Mouse (Mus musculus) lung, postnatal 10 days (tissue): Measurements from ENCODE around the gene Defb45.

Experiments
- DNase-seq: peaks from one replicate; pipeline ENCODE4 v3.0.0; 2021

Gene Defb45

DNA sequence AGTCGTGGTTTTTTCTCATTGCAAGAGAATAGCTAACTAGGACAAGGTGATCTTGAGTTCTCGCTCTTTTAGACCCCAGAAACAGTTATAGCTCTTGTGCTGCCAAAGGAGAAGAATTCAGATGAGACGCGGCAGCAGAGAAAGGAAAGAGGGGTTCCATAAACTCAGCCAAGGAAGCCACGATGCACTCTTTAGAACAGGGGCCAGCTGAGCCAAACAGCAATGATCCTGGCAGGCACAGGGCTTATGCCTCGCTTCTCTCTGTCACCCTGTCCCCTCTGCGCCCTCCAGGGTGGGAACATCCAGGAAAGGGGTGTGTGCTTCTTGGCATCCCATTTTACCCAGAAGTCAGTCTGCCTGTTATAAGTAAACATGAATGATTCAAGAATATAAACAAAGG lies at the start of gene Defb45:
Gene Defb45 (minus strand): TSS at position 101 of the 400 bp plus-strand sequence.
- DNase-seq = no peak

DNA sequence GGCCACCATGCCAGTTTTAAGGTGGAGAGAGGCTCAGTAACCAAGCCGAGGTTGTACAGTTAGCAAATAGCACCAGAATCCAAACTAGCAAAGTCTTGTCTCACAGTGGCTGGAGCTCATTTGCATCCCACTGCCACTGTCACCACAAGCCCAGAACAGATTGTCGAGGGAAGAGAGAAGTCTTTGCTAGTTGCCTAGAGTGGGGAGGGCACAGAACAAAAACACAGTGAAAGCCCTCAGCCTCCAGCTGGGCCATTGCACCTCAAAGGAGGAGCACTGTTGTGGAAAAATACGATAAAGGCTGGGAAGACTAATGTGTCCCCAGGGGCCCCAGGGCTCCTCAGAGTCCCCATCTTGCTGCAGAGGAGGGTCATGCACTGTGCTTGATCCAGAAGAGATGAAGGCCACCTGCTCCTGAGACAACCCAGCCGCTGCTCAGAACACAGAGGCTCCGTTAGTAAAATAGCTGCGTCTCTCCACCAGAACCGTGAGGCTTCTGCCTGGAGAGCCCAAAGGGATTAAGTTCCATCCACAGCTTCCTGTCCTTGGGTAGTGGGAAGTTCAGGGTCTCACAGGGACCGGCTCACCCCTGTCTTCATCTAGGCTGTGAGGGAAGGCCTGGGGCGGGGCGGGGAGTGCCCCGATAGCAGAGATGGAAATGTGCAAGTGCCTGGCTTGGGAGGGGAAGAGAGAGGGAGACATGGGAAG lies 40.4 kb upstream of the Defb45 start:
- DNase-seq = peak; percentile 66

DNA sequence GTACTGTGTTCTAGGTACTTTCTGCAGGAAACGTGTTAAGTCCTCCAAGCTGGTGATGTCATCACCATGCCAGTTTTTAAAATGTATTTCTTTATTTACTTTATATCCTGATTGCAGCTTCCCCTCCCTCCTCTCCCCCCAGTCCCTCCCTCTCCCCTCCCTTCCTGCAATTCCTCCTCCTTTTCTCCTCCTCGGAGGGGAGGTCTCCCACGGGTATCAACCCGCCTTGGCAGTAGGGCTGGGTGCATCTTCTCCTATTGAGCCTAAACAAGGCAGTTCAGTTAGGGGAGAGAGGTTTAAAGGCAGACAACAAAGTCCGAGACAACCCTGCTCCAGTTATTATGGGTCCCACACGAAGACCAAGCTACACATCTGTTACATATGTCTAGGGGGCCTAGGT lies 39.7 kb upstream of the Defb45 start:
- DNase-seq = peak; percentile 52

DNA sequence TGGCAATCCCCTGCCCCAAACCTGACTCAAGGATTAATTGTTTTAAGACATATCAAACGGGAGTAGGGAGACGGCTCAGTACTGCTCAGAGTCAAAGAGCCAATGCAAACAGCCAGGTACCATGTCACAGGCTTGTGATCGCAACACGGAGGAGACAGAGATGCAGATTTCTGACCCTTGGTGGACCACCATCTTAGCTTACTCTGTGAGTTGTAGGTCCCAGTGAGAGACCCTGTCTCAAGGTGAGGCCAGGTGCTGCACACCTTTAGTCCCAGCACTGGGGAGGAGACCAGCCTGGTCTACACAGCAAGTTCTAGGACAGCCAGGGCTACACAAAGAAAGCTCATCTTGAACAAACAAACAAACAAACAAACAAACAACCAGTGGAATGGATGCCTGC lies 38.2 kb upstream of the Defb45 start:
- no peak for DNase-seq

DNA sequence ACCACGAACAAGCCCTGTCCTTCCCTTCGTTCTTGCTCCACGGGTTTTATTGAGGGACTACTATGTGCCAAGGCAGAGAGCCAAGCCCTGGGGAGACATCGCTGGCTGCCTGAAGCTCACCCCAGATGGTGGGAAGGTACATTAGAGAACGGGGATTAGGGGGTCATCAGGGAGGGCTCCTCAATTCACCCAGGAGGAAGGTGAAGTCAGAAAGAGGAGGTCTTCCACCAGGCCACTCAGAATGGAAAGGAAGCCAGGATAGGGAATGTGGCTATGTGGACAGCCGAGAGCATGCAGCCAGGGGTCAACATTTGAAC lies 37.8 kb upstream of the Defb45 start:
- no peak for DNase-seq

DNA sequence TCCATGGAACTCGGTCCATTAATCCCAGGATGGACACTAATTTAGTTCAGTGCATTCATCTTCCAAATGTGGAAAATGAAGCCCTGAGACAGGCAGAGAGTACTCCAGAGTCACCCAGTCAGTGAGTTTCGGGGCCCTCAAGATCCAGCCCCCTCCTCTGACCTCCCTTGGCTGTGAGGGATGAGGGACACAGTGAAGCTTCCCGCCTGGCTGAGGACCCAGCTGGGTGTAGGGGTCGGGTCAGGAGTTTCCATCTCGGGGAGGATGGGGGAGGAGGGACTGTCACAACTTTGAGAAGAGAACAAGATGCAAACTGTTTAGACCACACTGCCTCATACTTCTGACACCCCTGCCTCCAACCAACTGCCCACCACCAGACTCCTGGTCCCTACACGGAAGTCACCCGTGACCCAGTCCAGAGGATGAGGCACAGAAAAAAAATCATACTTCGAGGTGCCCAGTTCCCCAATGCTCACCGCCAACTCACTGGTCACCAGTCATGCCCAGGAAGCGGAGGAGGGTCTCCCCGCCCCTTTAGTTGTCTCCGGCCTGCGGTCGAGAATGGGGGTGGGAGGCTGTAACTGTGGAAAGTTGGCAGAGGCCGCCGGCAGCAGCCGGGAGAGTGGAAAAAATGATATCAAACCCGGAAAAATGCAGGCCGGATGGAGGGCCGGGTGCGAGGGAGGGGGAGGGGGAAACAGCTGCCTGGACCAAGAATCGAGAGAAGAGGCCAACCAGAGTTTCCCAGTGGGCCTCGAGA lies 37.2 kb upstream of the Defb45 start:
- DNase-seq = peak; percentile 94

DNA sequence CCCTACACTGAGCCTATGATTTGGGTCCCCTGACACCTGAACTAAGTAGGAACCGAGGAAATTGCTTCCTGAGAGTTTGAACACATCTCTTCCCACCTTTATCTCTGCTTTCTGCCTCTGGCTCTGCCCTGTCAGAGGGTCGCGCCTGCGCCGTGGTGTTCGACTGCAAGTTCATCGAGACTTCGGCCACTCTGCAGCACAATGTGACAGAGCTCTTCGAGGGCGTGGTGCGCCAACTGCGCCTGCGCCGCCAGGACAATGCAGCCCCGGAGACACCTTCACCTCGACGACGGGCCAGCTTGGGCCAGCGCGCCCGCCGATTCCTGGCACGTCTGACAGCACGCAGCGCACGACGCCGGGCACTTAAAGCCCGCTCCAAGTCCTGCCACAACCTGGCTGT lies 35.1 kb upstream of the Defb45 start:
- no peak for DNase-seq

DNA sequence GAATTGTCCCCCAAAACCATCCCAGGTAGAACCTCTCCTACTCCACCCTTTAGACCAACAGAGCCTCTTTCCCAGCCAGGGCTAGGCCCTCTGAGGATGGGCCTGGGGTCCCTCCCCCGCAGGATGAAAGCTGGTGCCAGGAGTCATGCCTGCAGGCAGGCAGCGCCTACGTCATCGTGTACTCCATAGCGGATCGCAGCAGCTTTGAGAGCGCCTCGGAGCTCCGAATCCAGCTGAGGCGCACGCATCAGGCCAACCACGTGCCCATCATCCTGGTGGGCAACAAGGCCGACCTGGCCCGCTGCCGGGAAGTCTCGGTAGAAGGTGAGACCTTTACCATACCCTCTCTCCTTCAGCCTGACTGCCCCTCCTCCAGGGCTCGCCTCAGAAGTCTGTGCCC lies 34.1 kb upstream of the Defb45 start:
- peak; percentile 53 for DNase-seq

DNA sequence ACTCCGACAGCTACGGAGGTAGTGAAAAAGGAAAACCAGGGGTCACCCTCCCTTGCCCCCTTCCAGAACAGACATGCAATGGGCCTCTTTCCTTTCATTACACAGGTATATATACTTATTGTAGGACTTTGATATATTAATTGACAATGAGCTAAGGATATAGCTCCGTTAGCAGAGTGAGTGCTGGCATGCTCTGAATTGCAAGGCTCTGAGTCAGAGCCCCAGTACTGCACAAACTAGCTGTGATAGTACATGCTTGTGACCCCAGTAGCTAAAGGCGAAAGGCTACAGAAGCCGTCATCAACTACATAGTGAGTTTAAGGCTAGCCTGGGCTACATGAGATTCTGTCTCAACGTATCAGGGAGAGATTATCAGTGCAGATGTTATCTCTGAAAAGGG lies 30.7 kb upstream of the Defb45 start:
- DNase-seq = no peak

DNA sequence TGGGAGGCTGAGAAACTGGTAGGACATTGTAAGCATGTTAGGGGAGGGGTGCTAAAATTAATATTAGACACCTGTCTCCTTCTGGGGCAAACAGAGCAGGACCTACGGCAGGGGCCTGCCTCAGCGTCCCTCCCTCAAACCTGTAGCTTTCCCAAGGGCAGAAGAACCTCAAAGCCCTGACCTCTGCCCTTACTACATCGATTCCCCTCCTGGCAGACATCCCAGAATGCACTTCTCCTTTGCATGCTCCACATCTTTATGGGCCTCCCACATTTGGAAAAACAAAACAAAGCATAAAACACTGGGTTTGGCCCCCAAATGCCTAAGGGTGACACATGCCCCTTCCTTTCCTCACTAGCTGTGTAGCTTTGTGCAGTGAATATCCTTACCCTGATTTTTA lies 30.0 kb upstream of the Defb45 start:
- DNase-seq = no peak

DNA sequence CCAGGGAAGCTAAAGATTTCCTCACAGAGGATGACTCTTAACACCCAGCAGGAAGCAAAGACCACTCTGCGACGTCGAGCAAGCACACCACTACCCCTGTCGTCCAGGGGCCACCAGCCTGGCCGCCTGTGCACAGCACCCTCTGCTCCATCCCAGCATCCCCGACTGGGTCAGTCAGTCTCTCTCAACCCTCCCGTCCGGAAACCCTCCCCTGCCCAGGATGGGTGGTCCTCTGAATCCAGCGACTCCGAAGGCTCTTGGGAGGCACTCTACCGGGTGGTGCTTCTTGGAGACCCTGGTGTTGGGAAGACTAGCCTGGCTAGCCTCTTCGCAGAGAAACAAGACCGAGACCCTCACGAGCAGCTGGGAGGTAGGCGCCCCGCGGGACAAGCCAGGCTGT lies 28.9 kb upstream of the Defb45 start:
- peak; percentile 55 for DNase-seq

DNA sequence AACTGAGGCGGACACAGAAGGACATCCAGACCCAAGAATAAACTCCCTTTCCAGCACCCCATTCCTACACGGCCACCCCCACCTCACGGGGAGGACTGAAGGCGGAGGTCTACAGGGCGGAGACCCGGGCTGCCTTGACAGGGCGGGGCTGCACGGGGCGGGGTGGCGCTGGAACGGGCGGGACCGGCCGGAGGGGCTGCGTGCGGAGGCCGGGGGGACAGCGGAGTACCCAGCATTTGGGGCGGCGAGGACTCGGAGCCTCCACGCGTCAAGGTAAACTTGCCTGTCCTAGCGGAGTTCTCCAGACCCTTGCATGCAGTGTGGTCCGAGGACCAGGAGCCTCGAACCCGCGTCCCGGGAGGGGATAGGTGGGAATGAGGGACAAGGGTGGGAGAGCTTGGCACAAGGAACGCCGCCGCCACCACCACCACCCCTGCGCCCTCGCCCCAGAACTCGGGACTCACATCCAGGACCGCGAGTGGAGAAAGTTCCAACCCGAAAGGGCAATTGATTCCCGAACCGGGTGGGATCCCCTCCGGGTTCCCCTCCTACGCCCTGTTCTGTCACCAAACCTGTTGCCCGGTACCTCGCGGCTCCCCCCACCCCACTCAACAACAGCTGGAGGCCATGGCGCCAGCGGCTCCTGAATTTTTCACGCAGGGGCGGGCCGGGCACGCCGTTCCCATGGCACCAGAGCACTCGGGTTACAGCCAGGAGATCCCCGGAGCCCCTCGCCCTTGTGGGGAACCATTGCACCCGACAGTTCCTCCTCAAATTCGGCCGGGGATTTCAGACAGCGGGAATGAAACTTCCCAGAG lies 27.8 kb upstream of the Defb45 start, which contains the start of gene Rem1:
Gene Rem1 (plus strand): TSS at position 178 of the 818 bp plus-strand sequence.
- peak; percentile 78 for DNase-seq

DNA sequence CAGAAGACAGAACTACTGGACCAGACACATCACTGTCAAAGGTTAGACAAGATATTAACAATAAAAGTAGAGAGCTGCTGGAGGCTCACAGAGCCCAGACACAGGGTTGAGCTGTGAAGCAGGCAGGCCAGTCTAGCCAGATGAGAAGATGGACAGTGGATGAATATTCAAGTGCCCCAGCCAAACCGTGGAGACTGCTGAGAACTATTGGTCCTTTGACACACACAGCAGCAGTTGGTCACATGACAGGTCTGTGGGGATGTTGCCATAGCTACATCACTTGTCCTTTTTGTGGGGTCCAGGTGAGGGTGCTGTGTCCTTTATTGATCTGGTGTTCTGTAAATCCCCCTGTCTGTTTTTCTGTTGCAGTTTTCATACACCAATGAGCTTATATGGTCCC lies 26.1 kb upstream of the Defb45 start:
- DNase-seq = no peak

DNA sequence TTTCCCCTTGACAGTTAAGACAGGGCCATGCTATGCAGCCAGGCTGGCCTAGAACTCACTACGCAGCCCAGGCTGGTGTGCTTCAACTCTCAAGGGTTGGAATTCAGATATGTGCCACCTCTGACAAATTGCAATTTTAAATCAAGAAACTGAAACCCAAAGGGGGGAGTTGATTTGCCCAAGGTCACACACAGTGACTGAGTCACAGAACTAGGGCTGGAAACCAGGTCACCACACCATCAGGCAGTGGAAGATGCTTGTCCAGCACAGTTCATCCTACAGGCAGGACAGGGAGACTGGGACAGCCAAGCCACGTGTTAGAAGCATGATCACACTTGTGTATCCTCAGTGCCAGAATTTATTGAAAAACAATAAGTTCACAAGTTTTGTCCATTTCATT lies 25.4 kb upstream of the Defb45 start:
- DNase-seq = no peak

DNA sequence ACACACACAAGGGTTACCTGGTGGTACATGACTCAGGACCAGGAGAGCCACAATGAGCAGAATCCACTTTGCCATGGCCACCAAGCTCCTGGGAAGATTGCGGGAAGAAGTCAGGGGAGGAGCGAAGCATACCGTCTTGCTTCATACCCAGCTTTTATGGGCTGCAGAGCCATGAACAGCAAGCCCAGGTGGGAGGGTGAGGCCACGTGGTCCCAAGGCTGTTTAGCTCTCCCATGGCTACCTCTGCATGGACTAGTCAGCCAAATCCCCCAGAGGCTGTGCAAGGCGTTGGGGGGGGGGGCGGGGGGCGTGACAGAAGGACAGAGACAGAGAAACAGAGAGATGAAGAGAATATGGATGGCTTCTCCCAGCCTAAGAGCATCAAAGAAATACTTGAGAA lies 23.8 kb upstream of the Defb45 start, which contains the start of gene Defb25:
Gene Defb25 (minus strand): TSS at position 101 of the 400 bp plus-strand sequence.
- DNase-seq = no peak

DNA sequence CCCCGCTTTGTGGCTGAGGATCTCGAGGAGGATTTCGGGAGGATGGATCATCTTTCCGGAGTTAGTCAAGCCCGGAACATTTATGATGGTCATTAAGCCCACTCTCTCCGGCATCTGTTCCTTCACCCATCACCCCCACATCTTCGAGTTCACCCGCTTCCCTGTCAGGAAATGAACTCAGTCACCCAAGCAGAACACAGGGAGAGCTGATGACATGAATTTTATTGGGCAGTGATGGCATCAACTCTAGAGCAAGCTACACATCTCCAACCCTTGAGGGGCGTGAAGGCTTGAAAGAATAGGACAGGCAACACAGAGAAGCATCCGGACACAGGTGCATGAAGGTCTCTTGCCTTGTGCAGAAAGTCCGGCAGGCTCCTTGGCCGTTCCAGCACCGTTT lies 23.0 kb upstream of the Defb45 start:
- no peak for DNase-seq

DNA sequence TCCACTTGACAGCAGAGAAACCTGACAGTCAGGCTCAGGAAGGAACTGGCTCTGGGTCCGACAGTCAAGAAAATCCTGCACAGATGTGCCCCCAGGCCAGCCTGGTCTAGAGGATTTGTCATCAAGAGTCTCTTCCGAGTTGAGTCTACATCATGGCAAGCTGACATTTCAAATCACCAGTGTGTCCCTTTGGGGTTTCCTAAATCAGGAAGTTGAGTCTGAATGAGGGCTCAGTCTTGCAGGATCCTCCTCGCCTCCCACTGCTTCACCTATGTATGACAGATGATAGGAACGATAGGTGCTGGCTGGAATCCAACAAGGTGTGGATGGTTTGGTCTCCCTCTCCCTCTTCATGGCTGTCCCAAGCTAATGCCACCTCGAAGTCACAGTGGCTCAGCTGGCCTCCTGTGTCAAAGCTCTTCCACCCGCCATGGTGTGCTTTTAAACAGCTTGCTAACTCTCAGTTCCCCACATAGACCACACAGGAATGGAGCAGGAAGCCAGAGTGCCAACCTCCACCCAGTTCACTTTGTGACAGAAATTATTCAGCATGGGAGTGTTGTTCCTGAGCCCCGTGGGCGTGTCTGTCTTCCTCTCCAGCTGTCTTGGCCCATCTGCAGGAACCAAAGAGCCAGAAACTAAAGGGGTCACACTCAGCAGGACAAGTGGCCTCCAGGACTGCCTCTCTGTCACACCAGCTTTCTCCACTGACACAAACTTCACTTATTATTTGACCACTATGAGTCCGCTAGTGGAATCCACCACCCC lies 21.4 kb upstream of the Defb45 start:
- peak; percentile 64 for DNase-seq

DNA sequence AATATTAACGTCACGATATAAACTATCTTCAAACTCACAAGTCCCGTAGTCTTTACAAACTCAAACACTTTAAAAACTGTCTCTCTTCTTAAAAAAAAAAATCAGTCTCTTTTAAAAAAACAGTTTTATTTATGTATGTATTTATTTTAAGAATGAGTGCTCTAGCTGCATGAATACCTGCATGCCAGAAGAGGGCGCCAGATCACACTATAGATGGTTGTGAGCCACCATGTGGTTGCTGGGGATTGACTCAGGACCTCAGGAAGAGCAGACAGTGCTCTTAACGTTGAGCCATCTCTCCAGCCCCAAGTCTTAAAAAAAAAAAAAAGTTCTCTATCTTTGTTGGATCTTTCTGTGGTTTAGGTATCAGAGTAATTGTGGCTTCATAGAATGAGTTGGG lies 18.2 kb upstream of the Defb45 start:
- DNase-seq = no peak

DNA sequence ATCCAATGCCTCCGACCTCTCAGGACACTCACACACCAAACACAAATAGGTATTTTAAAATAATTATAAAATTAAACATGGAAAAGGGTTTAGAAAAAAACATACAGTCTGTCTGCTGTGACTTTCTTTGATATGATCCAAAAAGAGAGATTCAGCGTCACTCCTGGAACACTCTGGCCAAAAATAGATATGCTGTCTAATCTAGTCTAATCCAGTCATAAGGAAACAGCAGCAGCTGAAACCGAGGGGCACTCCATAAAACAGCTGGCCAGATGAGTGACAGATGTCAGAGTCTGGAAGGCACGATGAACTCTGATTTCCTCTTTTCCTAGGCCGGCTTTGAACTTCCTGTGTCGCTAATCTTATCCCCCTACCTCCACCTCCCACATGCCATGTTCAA lies 17.3 kb upstream of the Defb45 start:
- DNase-seq = no peak

DNA sequence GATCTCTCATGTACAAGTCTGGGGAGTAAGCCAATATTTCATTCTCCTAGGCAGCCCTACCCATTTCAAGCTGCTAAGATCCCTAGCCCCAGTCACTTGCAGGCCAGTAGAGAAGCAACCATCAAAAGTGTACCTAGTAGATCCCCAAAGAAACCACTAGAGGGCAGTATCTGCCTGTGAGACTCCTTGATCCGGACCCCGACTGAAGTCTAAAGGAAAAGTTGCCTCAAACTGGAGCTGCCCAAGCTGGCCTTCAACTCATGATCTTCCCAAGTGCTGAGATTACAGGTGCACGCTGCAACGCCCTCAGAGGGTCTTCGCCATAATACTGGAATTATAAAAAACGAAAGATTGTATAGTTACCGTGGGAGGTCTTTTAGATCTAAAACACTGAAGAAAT lies 16.4 kb upstream of the Defb45 start:
- peak; percentile 79 for DNase-seq

DNA sequence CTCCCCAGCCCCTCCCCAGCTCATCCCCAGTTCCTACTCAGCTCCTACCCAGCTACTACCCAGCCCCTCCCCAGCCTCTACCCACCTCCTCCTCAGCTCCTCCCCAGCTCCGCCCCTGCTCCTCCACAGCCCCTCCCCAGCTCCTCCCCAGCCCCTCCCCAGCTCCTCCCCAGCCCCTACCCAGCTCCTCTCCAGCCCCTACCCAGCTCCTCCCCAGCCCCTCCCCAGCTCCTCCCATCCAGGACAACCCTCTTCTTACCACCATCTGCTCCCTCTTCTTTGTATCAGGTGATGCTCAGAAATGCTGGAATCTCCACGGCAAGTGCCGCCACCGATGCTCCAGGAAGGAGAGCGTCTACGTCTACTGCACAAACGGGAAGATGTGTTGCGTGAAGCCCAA lies 13.0 kb upstream of the Defb45 start:
- DNase-seq = no peak

DNA sequence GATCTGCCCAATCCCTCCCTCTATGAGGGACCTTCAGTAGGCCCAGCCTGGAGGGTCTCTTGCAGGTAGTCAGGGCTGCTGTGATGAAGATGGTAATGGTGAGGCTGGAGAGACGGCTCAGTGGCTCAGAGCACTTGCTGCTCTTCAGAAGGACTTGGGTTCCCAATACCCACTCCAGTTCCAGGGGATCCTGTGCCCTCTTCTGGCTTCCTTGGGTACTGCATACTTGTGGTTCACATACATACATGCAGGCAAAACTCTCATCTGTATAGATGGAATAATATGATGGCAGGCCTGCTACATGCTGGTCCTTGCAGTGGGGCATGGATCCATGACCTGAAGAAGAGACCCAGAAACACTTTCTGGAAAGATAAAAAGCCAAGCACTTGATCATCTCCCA lies 9.5 kb upstream of the Defb45 start:
- no peak for DNase-seq

DNA sequence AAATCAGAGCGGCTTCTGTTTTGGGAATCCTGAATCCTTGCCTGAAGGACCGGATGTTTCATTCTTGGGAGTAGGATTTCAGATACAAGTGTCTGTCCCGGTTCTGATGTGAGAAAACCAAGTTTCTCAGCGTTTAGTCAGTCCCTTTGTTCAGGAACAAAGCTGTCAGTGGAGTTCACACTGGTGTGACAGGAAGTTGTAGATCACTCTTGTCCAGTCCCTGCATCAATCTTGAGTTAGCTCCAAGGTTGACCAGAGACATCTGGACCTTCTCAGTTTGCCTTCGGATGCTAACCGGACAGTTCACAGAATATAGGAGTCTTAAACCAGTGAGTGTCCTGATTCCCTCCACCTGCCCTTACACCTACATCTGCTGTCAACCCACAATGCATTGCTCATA lies 8.5 kb upstream of the Defb45 start:
- DNase-seq = no peak
